Mouse (Mus musculus) ovary, postnatal 36 days (tissue): ENCODE data around the gene Ephb1.

ENCODE experiments used
- DNase-seq: peaks from one replicate; pipeline ENCODE4 v3.0.0; 2022; ENCODE audit warnings: low spot score, mixed read lengths

Ephb1 gene

DNA sequence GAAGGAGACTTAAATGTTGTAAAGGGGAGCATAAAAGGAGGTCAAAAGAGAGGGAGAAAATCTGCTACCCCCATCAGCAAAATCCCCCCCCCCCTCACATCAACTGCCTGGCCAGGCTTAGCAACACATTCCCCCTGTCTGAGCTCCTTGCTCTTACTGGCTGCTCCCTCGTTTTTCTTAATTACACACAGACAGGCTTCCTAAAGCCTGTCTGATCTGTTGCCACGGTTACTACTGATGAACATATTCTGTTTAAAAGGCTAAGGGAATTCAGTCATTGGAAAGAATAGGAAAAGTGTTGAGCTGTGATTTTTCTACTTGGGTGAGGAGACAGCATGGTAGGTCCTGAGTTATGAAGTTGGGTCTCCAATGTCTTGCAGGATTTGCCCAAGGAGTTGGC, 308.6 kb downstream of the Ephb1 start:
- DNase-seq: no peak

GRCm38 (mm10) chr9:102045111-102045861, 309.2 kb downstream of the Ephb1 start:
- DNase-seq: no peak

DNA sequence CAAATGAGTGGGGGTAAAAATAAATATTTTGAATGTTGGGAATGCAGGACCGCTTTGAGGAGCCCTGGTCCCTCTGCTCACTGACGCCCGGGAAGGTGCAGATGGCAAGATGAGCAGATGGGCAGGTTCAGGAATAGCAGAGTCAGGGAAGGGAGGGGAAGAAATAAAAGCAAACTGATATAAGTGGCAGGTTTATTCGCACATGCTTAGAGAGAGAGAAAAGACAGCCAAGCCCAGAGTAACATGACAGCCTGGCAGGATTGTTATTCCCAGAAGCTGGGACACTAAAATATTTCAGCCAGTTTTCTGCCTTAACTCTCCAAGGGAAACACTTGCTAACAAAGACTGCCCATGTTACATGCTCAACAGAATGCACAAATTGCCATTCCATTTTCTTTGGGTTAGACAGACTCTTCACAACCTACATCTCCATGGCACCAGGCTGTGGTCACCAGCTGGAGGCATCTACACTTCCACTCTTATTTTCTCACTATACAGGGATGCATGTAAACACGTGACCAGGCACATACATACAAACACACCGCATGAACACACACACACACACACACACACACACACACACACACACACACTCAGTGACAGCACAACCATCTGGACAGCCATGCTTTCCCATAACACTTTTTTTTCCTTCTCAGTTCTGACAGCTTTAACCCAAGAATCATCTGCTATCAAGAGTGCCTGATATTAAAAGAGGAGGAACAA, 315.3 kb downstream of the Ephb1 start:
- DNase-seq: no peak

DNA sequence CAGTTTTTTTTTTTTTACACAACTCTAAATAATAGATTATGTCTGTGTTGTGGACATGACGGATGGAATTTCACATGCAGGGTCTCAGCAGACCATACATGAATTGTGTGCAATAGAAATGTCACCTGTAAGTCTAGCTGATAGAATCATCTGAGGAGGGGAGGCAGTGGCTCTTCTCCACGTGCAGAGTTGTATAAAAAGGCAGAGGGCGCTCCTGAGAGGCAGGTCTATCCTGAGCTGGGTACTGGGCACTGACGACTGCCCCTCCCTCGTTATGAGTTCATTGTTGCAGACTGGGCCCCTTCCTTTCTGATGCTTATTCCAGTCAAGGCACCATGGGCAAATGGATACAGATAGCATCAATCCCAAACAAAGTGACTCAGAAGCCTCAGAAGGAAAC, 318.4 kb downstream of the Ephb1 start:
- no peak for DNase-seq

DNA sequence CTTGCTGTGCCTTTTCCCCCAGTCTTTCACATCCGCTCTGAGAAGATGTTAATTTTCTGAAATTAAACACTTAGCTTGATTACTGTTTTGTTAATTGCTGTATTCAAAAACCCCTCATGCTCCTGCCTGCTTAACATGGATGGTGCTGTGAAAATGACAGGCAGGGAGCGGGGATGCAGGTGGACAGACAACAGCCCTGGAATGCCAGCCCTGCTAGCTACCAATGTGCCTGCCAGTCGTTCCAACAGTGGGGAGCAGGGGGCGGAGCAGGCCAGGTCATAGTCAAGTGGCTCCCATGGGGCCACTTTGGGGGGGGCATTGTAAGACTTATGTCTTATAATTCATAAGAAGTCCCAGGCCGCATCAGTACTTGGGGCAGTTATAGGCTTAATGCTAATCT, 321.3 kb downstream of the Ephb1 start:
- no peak for DNase-seq

DNA sequence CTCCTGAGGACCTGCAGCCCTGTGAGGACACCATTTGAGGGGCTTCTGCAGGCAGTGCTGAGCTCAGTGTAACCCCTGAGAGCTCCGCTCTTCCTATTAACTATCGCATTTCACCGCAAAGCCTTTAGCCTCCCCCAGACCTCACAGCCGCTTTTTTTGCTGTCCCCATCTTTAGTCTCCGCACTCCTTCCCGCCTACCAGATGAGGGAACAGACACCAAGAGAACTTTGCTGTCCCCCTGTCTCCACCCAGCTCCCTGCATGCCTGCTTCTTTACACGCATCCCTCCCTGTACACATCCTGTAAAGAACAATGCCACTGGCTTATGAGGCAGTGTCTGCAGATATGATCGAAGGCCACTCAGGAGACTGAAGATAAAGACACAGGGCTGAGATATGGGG, 322.1 kb downstream of the Ephb1 start:
- DNase-seq: no peak

GRCm38 (mm10) chr9:102029661-102030060, 324.8 kb downstream of the Ephb1 start:
- DNase-seq: no peak

DNA sequence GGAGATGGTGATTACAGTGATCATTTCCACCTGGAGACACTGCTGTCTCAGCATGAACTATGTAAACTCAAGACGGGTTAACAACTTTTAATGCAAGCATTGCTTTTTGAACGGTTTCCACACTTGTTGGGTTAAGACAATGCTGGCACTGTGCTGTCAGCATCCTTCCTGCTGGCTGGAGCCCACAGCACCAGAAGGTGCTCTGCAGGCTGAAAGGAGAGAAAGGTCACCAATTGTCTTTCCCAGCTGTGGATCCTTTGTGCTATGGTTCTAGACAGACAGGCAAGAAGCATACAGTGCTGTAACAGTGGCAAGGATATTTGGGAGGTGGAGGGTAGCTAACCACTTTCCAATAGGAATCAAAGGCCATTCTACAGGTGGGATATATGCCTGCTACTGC, 328.4 kb downstream of the Ephb1 start:
- no peak for DNase-seq

GRCm38 (mm10) chr9:102025141-102025540, 329.4 kb downstream of the Ephb1 start:
- DNase-seq: no peak

- no peak for DNase-seq
These were observed 339.0 kb downstream of the Ephb1 start for GRCm38 (mm10) chr9:102015516-102015915.

- no peak for DNase-seq
These were observed 346.8 kb downstream of the Ephb1 start for GRCm38 (mm10) chr9:102007706-102008105.

DNA sequence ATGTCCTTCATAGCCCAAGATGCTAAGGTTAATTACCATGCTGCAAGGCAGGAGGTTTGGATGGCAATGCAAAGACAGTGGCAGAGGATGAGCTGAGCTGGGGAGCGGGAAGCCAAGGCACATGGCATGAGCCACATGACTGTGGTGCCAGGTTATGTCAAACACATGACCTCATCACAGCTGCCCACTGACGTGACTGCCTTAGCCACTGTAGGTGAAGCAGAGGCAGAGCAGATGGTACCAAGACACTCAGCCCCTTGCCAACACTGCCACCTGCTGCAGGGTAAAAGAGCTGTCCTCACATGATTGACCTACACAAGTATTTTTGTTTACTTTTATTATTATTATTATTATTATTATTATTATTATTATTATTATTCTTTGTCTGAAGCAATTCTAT, 348.0 kb downstream of the Ephb1 start:
- DNase-seq: peak; percentile 23

DNA sequence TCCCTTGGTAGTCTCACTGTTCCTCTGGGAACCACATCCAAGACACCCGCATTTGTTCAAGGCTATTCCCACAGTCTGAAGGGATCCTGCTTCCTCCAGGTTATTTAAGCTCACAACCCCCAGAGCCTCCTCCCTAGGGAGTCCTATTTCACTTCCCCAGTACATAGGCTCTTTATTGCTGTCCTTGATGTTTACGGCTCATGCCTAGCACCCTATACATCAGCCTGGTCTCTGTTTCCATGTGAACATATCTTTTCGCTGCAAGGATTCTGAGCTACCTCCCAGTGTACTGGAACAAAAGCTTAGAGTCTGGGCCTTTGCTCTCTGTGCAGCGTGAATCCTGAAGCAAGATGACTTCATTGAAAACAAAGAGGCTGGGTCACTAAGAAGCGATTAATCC, 351.6 kb downstream of the Ephb1 start:
- DNase-seq: no peak

DNA sequence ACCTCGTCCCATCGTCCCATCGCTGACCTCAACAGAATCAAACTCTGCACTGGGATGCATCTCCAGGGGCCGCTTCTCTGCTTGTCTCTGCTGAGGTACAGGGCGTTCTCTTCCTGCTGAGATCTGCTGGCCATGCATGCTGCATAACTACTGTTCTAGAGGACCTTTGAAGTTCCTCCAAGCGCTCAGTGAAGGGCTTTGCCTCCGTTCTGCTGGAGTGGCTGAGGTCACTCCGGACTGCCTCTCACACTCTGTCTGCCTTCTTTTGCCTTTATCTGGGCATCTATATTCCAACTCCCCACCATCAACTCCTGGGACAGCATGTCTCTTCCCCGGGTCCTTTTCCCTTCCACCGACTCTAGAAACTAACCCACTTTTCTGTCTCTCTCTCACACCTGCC, 352.3 kb downstream of the Ephb1 start:
- no peak for DNase-seq

DNA sequence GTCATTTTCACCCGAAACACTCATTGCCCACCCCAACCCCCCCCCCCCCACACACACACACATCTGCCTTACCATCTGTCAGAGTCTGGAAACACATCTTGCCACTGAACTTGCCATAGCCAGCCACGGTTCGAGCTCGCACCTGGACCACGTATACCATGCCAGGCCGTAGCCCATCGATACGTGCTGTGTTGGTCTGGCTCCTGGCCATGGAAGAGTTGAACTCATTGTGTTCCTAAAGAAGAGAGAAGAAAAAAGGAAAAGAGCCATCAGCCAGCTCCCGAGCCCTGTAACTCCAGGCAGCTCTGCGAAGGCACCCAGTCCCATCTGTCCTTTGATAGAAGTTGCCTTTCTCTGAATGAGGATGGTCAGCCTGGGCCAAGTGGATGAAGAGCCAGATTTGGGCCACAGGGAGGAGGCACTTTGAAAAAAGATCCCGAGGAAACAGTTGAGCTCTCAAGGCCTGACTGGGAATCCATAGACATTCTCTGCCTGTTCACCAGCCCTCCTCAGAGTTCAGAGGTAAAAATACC, 352.8 kb downstream of the Ephb1 start:
- no peak for DNase-seq

DNA sequence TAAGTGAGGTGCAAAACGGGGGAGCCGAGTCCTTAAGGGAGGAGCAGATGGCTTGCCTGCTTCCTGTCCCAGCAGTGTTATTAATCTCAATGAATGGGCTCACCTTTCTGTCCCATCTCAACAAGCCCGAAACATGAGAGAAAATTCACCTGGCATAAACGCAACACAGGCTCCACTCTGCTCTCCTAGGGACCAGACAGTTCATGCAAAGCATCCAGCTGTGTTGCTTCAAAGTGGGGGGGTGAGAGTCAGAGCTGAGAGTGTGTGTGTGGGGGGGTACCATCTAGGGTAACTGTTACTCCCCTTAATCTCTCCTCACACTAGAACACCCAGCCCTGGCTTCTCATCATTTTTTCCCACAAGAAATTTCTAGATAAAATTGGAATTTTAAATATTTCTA, 354.8 kb downstream of the Ephb1 start:
- DNase-seq: no peak

DNA sequence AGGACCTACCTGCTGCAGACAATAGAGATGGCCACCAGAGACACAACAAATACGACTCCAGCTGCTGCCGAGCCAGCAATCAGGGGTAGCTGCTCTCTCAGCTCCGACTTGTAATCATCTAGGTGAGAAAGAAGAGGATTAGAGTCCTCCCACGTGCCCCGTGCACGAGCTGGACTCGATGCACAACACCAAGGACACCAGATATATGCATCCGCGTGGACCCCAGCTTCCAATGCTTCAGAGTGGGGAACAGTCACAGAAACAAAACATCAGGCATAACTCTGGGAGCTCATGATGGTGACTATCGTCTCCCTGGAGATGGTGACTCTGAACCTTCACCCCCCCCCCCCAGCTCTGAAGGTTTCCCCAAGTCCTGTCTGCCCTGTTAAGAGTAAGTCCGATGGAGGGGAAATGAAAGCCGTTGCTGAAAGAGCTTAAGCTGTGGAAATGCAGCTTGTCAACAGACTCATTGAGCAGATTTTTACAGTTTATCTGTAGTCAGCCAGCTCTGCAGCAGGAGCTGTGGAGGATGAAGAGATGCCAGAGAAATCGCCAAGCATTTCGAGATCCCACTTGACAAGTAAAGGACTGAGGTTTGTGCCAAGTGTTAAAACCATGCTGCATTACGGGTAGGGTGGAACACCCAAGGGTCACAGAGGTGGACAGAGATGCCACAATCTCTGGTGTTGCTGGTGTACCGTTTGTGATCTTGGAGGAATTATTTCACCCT, 357.6 kb downstream of the Ephb1 start:
- DNase-seq: no peak

GRCm38 (mm10) chr9:101996183-101996582, 358.3 kb downstream of the Ephb1 start:
- DNase-seq: no peak

- DNase-seq: no peak
These were observed 358.9 kb downstream of the Ephb1 start for GRCm38 (mm10) chr9:101995423-101996156.

DNA sequence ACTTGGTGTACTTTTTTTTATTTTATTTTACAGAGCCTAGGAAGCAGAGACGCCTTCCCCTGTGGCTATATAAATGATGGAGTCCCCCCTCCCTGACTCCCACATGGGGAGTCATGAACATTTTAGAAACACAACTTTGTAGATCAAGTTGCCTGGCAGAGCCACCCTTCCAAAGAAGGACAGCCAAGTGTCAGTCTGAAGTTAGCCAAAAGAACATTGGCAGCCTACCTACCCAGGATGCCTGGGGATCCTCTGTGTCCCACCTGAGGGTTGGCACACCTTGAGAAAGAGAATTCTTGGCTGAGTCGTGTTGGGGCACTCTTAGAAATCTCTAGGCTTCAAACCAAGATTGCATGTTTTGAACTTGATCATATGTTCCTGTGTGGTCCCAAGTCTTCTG, 360.4 kb downstream of the Ephb1 start:
- DNase-seq: no peak

GRCm38 (mm10) chr9:101990836-101991235, 363.7 kb downstream of the Ephb1 start:
- no peak for DNase-seq

GRCm38 (mm10) chr9:101990032-101990431, 364.5 kb downstream of the Ephb1 start:
- DNase-seq: no peak
